Comparison of ENCODE assay signal across 8 mouse cellular contexts in genomic region chr3:152396278-152396987, GRCm38 (mm10). TPM values are rescaled to one million over a fixed set of nuclear protein-coding genes. Genes with fewer than 3 reads are reported as not detected.
DNase-seq lines count a peak whose midpoint lies in the region; ATAC-seq and TF ChIP-seq lines count a peak whose summit lies in the region.

No protein-coding gene starts in this region.

- H3K27me3 ChIP-seq in MEL (ENCODE audit: control insufficient read depth in 1 of 2, insufficient read depth in 2 of 2, low read length in 2 of 2): no peaks in the 10 kb centered on the region
- no peaks in the 10 kb centered on the region for H3K27me3 ChIP-seq in cerebellum, adult 2 months (ENCODE audit: control insufficient read depth, insufficient read depth, low read length)
- no peaks in the 10 kb centered on the region for H3K27me3 ChIP-seq in hindbrain, embryonic 10.5 days (ENCODE audit: insufficient read depth, poor library complexity, severe bottlenecking)
- no peaks in the 10 kb centered on the region for H3K27me3 ChIP-seq in lung, postnatal 0 days (replicated peaks; ENCODE audit: insufficient read depth, low read length)

- TF ChIP-seq POLR2A in MEL (IDR thresholded peaks at IDR 0.05; ENCODE audit: control insufficient read depth in 1 of 2, insufficient read depth in 1 of 2, low read depth in 1 of 2, low read length in 2 of 2, poor library complexity in 1 of 2): peak; percentile 71 to 87
- TF ChIP-seq POLR2A in cerebellum, adult 2 months (IDR thresholded peaks at IDR 0.05; ENCODE audit: borderline replicate concordance, insufficient read depth, low read length): peak; percentile 88

- peak overlapping the region; percentile 83 for H3K4me2 ChIP-seq in lung, postnatal 0 days (replicated peaks; ENCODE audit: low read depth, low read length)

- ATAC-seq in lung, postnatal 0 days: peak; percentile 89

- no peak for TF ChIP-seq EP300 in MEL (IDR thresholded peaks at IDR 0.05; ENCODE audit: low read depth in 1 of 2, low read length in 2 of 2)
- peak; percentile 81 for TF ChIP-seq EP300 in lung, postnatal 0 days (IDR thresholded peaks at IDR 0.05)

- H3K4me1 ChIP-seq in MEL (ENCODE audit: control insufficient read depth in 1 of 2, insufficient read depth in 2 of 2, low read length in 2 of 2): peaks cover 5 to 22% of the 10 kb centered on the region in 2 experiments; a peak in 3 of 4 replicates
- 0 out of 2 replicates have a peak, but pooled peaks cover 3% of the 10 kb centered on the region for H3K4me1 ChIP-seq in cerebellum, adult 2 months (ENCODE audit: control insufficient read depth, insufficient read depth, low read length)
- peaks cover 29% of the 10 kb centered on the region for H3K4me1 ChIP-seq in hindbrain, embryonic 10.5 days (replicated peaks)
- H3K4me1 ChIP-seq in lung, postnatal 0 days (ENCODE audit: insufficient read depth, low read depth, low read length): peaks cover 8% of the 10 kb centered on the region; the same call in 1 of the 2 replicates

- H3K4me3 ChIP-seq in MEL (ENCODE audit: control insufficient read depth in 1 of 2, insufficient read depth in 1 of 2, low read depth in 2 of 2, low read length in 2 of 2): peak overlapping the region; percentile 88
- peak overlapping the region; percentile 99 for H3K4me3 ChIP-seq in cerebellum, adult 2 months (replicated peaks; ENCODE audit: insufficient read depth, low read depth, low read length)
- H3K4me3 ChIP-seq in hindbrain, embryonic 10.5 days: peak overlapping the region; percentile 73
- peak overlapping the region; percentile 85 for H3K4me3 ChIP-seq in lung, postnatal 0 days (ENCODE audit: low read depth, low read length)

- H3K9me3 ChIP-seq in MEL (replicated peaks; ENCODE audit: insufficient read depth, low read length): no peaks in the 10 kb centered on the region
- no peaks in the 10 kb centered on the region for H3K9me3 ChIP-seq in hindbrain, embryonic 10.5 days
- H3K9me3 ChIP-seq in lung, postnatal 0 days (ENCODE audit: low read length): no peaks in the 10 kb centered on the region

- no peak for TF ChIP-seq CTCF in MEL (IDR thresholded peaks at IDR 0.05 in 2 of 3, conservative IDR thresholded peaks at IDR 0.05 in 1 of 3; ENCODE audit: control insufficient read depth in 1 of 3, insufficient read depth in 1 of 3, low read depth in 2 of 3, low read length in 3 of 3, poor library complexity in 1 of 3, severe bottlenecking in 1 of 3)
- TF ChIP-seq CTCF in cerebellum, adult 2 months (IDR thresholded peaks at IDR 0.05; ENCODE audit: borderline replicate concordance, insufficient read depth, low read depth, low read length): no peak
- TF ChIP-seq CTCF in lung, postnatal 0 days (IDR thresholded peaks at IDR 0.05): peak; percentile 21; the same call in 1 of the 2 replicates

- H3K79me2 ChIP-seq in MEL (ENCODE audit: control insufficient read depth, insufficient read depth, low read length, poor library complexity): peaks cover 54% of the 10 kb centered on the region

- no peak for TF ChIP-seq RAD21 in MEL (IDR thresholded peaks at IDR 0.05; ENCODE audit: low read depth, low read length)

- H3K9ac ChIP-seq in MEL (ENCODE audit: control insufficient read depth, low read depth, low read length, poor library complexity, severe bottlenecking): peak overlapping the region; percentile 97
- peak overlapping the region; percentile 86 for H3K9ac ChIP-seq in lung, postnatal 0 days (replicated peaks; ENCODE audit: low read depth)

- peak overlapping the region; percentile 96 for H3K27ac ChIP-seq in MEL (ENCODE audit: control insufficient read depth, low read depth, low read length)
- H3K27ac ChIP-seq in cerebellum, adult 2 months (ENCODE audit: insufficient read depth, low read length): peak overlapping the region; percentile 99
- H3K27ac ChIP-seq in hindbrain, embryonic 10.5 days: peak overlapping the region; percentile 99
- H3K27ac ChIP-seq in lung, postnatal 0 days (ENCODE audit: low read length): peak overlapping the region; percentile 97

- WGBS in cerebellum, adult 2 months: under 1% methylated on average over 96 of the region's 102 CpGs
- WGBS in hindbrain, embryonic 10.5 days: under 1% methylated on average over 102 of the region's 102 CpGs
- WGBS in lung, postnatal 0 days: under 1% methylated on average over 42 of the region's 102 CpGs

- DNase-seq in MEL (ENCODE audit: low read depth, low spot score): peak; percentile 96
- DNase-seq in cerebellum, adult 2 months: peak; percentile 96 to 99
- DNase-seq in forelimb bud, embryonic 11.5 days (ENCODE audit: low read depth, low spot score): peak; percentile 97
- DNase-seq in hindbrain, embryonic 10.5 days (ENCODE audit: low spot score): peak; percentile 96
- peak; percentile 97 for DNase-seq in layer of hippocampus, adult 9-11 months
- DNase-seq in lung, postnatal 0 days (ENCODE audit: low spot score): peak; percentile 97
- DNase-seq in ovary, postnatal 14 days (ENCODE audit: low spot score): peak; percentile 97
- DNase-seq in thymus, postnatal 14 days: peak; percentile 99

- peaks cover 4 to 47% of the 10 kb centered on the region in 2 experiments for H3K36me3 ChIP-seq in MEL (ENCODE audit: control insufficient read depth in 1 of 2, insufficient read depth in 2 of 2, low read length in 2 of 2)
- H3K36me3 ChIP-seq in hindbrain, embryonic 10.5 days: peaks cover 32% of the 10 kb centered on the region
- H3K36me3 ChIP-seq in lung, postnatal 0 days (ENCODE audit: insufficient read depth, low read length): peaks cover 3% of the 10 kb centered on the region; the same call in 1 of the 2 replicates

TF ChIP-seq in MEL, 35 proteins besides CTCF, POLR2A, EP300 and RAD21 (continues in another document):
- no peak; the same call in 1 of the 2 replicates for TF ChIP-seq SIN3A (IDR thresholded peaks at IDR 0.05; ENCODE audit: low read length)
- peak; percentile 63 for TF ChIP-seq MXI1 (IDR thresholded peaks at IDR 0.05; ENCODE audit: low read depth, low read length)
- TF ChIP-seq NRF1 (IDR thresholded peaks at IDR 0.05; ENCODE audit: insufficient read depth, low read depth, low read length, poor library complexity, severe bottlenecking): peak; percentile 57
- peak; percentile 96 for TF ChIP-seq MYC (IDR thresholded peaks at IDR 0.05; ENCODE audit: low read depth, low read length)
- TF ChIP-seq POLR2AphosphoS2 (IDR thresholded peaks at IDR 0.05; ENCODE audit: low read length): peak; percentile 59; the same call in 1 of the 2 replicates
- TF ChIP-seq CHD1 (IDR thresholded peaks at IDR 0.05; ENCODE audit: low read depth, low read length): no peak
- no peak for TF ChIP-seq ETS1 (IDR thresholded peaks at IDR 0.05; ENCODE audit: low read depth, low read length)
- TF ChIP-seq CHD2 (IDR thresholded peaks at IDR 0.05; ENCODE audit: low read length): peak; percentile 97
- peak; percentile 84 for TF ChIP-seq HCFC1 (IDR thresholded peaks at IDR 0.05; ENCODE audit: low read depth, low read length)
- TF ChIP-seq USF2 (IDR thresholded peaks at IDR 0.05; ENCODE audit: borderline replicate concordance in 1 of 2, insufficient read depth in 1 of 2, low read depth in 1 of 2, low read length in 2 of 2): peak; percentile 73 to 95; a peak in 3 of 4 replicates
- no peak for TF ChIP-seq GABPA (IDR thresholded peaks at IDR 0.05; ENCODE audit: low read depth, low read length)
- 0 out of 2 replicates have a peak, but pooled peaks have one; percentile 17 for TF ChIP-seq ELF1 (IDR thresholded peaks at IDR 0.05; ENCODE audit: low read depth, low read length)
- no peak for TF ChIP-seq RCOR1 (IDR thresholded peaks at IDR 0.05; ENCODE audit: low read depth, low read length)
- TF ChIP-seq GATA1 (IDR thresholded peaks at IDR 0.05; ENCODE audit: low read depth, low read length): no peak
- TF ChIP-seq TAL1 (IDR thresholded peaks at IDR 0.05; ENCODE audit: low read length): no peak
- peak; percentile 91 for TF ChIP-seq POLR2AphosphoS5 (IDR thresholded peaks at IDR 0.05; ENCODE audit: borderline replicate concordance, low read depth, low read length)
- no peak; the same call in 1 of the 2 replicates for TF ChIP-seq MAZ (IDR thresholded peaks at IDR 0.05; ENCODE audit: low read depth, low read length)
- no peak; the same call in 1 of the 2 replicates for TF ChIP-seq KAT2A (conservative IDR thresholded peaks at IDR 0.05; ENCODE audit: low read depth, low read length)
- TF ChIP-seq BHLHE40 (IDR thresholded peaks at IDR 0.05; ENCODE audit: borderline replicate concordance, low read depth, low read length): peak; percentile 92
- TF ChIP-seq SMC3 (IDR thresholded peaks at IDR 0.05; ENCODE audit: low read depth, low read length): no peak
- no peak for TF ChIP-seq ZC3H11A (IDR thresholded peaks at IDR 0.05; ENCODE audit: low read depth, low read length)
- TF ChIP-seq MYB (IDR thresholded peaks at IDR 0.05; ENCODE audit: low read depth, low read length): no peak
- no peak for TF ChIP-seq ZNF384 (IDR thresholded peaks at IDR 0.05; ENCODE audit: low read depth, low read length)
- no peak for TF ChIP-seq ZKSCAN1 (IDR thresholded peaks at IDR 0.05; ENCODE audit: low read depth, low read length)

RNA-seq across cellular contexts. Expression of gene Zzz3, which starts 1.2 kb away (rescaled TPM):
- 52.5 and 53.7 TPM in 2 replicates for total RNA-seq in MEL (2012; rRNA removed)
- 100 to 1,000 TPM in 1 of 2 experiments, 10 to 100 TPM in 1; 46.1 to 507 TPM for polyA plus RNA-seq in MEL (2012; ENCODE audit: insufficient read depth in 1 of 2, insufficient read length in 2 of 2, low read depth in 1 of 2, low replicate concordance in 2 of 2, missing spikeins in 1 of 2)
- polyA plus RNA-seq in cerebellum, adult 2 months (2012; rRNA removed): 24.4 and 25.2 TPM in 2 replicates
- polyA plus RNA-seq in hindbrain, embryonic 10.5 days (2016; fragmentation: Nextera tagmentation; extraction: Ambion mirVana): 41.3 and 54.3 TPM in 2 replicates
- polyA plus RNA-seq in lung, postnatal 0 days (2015; fragmentation: Nextera tagmentation; extraction: Ambion mirVana): 25.5 and 28.3 TPM in 2 replicates

RNA-seq across cellular contexts. Expression of gene Usp33, which starts 50.2 kb away (rescaled TPM):
- total RNA-seq in MEL (2012; rRNA removed): 31.0 and 34.1 TPM in 2 replicates
- polyA plus RNA-seq in MEL (2012; ENCODE audit: insufficient read depth in 1 of 2, insufficient read length in 2 of 2, low read depth in 1 of 2, low replicate concordance in 2 of 2, missing spikeins in 1 of 2): 10 to 100 TPM in 1 of 2 experiments, not detected in 1; 32.3 TPM
- 101 and 111 TPM in 2 replicates for polyA plus RNA-seq in cerebellum, adult 2 months (2012; rRNA removed)
- polyA plus RNA-seq in hindbrain, embryonic 10.5 days (2016; fragmentation: Nextera tagmentation; extraction: Ambion mirVana): 49.5 and 53.8 TPM in 2 replicates
- 43.1 and 52.4 TPM in 2 replicates for polyA plus RNA-seq in lung, postnatal 0 days (2015; fragmentation: Nextera tagmentation; extraction: Ambion mirVana)

RNA-seq across cellular contexts. Expression of gene Miga1, which starts 56.2 kb away (rescaled TPM):
- 10.4 and 14.2 TPM in 2 replicates for total RNA-seq in MEL (2012; rRNA removed)
- polyA plus RNA-seq in MEL (2012; ENCODE audit: insufficient read depth in 1 of 2, insufficient read length in 2 of 2, low read depth in 1 of 2, low replicate concordance in 2 of 2, missing spikeins in 1 of 2): 10 to 100 TPM in 1 of 2 experiments, not detected in 1; 16.2 TPM
- 52.1 and 56.3 TPM in 2 replicates for polyA plus RNA-seq in cerebellum, adult 2 months (2012; rRNA removed)
- polyA plus RNA-seq in hindbrain, embryonic 10.5 days (2016; fragmentation: Nextera tagmentation; extraction: Ambion mirVana): 16.4 and 16.9 TPM in 2 replicates
- polyA plus RNA-seq in lung, postnatal 0 days (2015; fragmentation: Nextera tagmentation; extraction: Ambion mirVana): 10.0 and 12.3 TPM in 2 replicates

Comparison
In these comparisons a context has a peak if more than half of its experiments do, and no peak if none do; other contexts are left out.
1. Peak in every context shown above with its lines: DNase-seq, ATAC-seq, H3K4me3 ChIP-seq and H3K27ac ChIP-seq.